Mouse (Mus musculus) cerebellum, adult 2 months (tissue): ENCODE measurements at regions not wholly inside any gene's neighbourhood (a gene's known extent, or its start where the extent isn't known, plus 50 kb on each side); places are given as distances from the start of the nearest gene placed in this dataset.

Experiments used
- DNase-seq, 2 experiments: peaks; one replicate each; pipeline ENCODE4 v3.0.0; 2021
- H3K27ac ChIP-seq: fragments of 200-500 bp; 2 replicates; pipeline ENCODE4 v1.5.1; 2012; ENCODE audit warnings: low read length, control low read depth, inconsistent platforms; ENCODE audit not compliant: insufficient read depth
- H3K27me3 ChIP-seq: fragments of 200-500 bp; 2 replicates; pipeline ENCODE4 v1.6.1; 2012; ENCODE audit warnings: inconsistent platforms, mild to moderate bottlenecking, low read length, moderate library complexity; ENCODE audit not compliant: control insufficient read depth, insufficient read depth
- H3K4me1 ChIP-seq: fragments of 200-500 bp; 2 replicates; pipeline ENCODE4 v1.6.1; 2011; ENCODE audit warnings: low read length; ENCODE audit not compliant: control insufficient read depth, insufficient read depth
- H3K4me3 ChIP-seq: fragments of 200-500 bp; replicated peaks from 2 replicates; pipeline ENCODE3; 2011; ENCODE audit warnings: mild to moderate bottlenecking, low read depth, low read length, control low read depth; ENCODE audit not compliant: insufficient read depth
- CTCF ChIP-seq: fragments of 200-500 bp; IDR thresholded peaks from 2 replicates; pipeline ENCODE4 v1.5.1; 2011; ENCODE audit warnings: low read depth, mild to moderate bottlenecking, control low read depth, low read length, moderate library complexity, borderline replicate concordance; ENCODE audit not compliant: insufficient read depth
- POLR2A ChIP-seq: fragments of 200-500 bp; IDR thresholded peaks from 2 replicates; pipeline ENCODE4 v1.6.1; 2011; ENCODE audit warnings: low read length, control low read depth, borderline replicate concordance; ENCODE audit not compliant: insufficient read depth
- WGBS: fragments of 180-500 bp; shearing (Covaris S2); methylation state at CpG from one replicate; pipeline ENCODE4 v1.1.7; 2018; 5-methylcytosine and 5-hydroxymethylcytosine counted together

GRCm38 (mm10) chr2:106318695-106319266 lies 315.4 kb upstream of the Dnajc24 start:
- H3K4me1 ChIP-seq = no peaks in the 10 kb centered on the region
- 72% methylated on average over 3 of the region's 3 CpGs for WGBS
- peak in 1 of 2 experiments; percentile 8 for DNase-seq

GRCm38 (mm10) chr2:106346781-106347180 lies 343.4 kb upstream of the Dnajc24 start:
- 84% methylated on average over 6 of the region's 6 CpGs for WGBS
- H3K4me3 ChIP-seq = no peak overlapping the region
- TF ChIP-seq POLR2A (no peak), CTCF (no peak)
- no peak for DNase-seq
- H3K4me1 ChIP-seq = no peaks in the 10 kb centered on the region
- H3K27me3 ChIP-seq = no peaks in the 10 kb centered on the region
- no peak overlapping the region for H3K27ac ChIP-seq

More at GRCm38 (mm10) chr2:106318695-106319266, 315.4 kb upstream of the Dnajc24 start:
- Histone ChIP-seq H3K27me3 (no peaks in the 10 kb centered on the region), H3K4me3 (no peak overlapping the region), H3K27ac (no peak overlapping the region)
- TF ChIP-seq CTCF = no peak
- no peak for TF ChIP-seq POLR2A

- no peaks in the 10 kb centered on the region for H3K4me1 ChIP-seq
- TF ChIP-seq POLR2A (no peak), CTCF (no peak)
- H3K4me3 ChIP-seq = no peak overlapping the region
- 90% methylated on average over 7 of the region's 7 CpGs for WGBS
- H3K27ac ChIP-seq = no peak overlapping the region
- no peaks in the 10 kb centered on the region for H3K27me3 ChIP-seq
- DNase-seq = no peak
These were observed 343.9 kb upstream of the Dnajc24 start for GRCm38 (mm10) chr2:106347249-106347648.

- H3K27ac ChIP-seq = no peak overlapping the region
- no peak for TF ChIP-seq POLR2A
- TF ChIP-seq CTCF = no peak
- WGBS = 88% methylated on average over 3 of the region's 3 CpGs
- H3K27me3 ChIP-seq = no peaks in the 10 kb centered on the region
- H3K4me1 ChIP-seq = no peaks in the 10 kb centered on the region
- DNase-seq = no peak
- H3K4me3 ChIP-seq = no peak overlapping the region
These were observed 337.5 kb upstream of the Mpped2 start for GRCm38 (mm10) chr2:106355565-106355964.

- Histone ChIP-seq H3K27me3 (no peaks in the 10 kb centered on the region), H3K4me1 (no peaks in the 10 kb centered on the region), H3K4me3 (no peak overlapping the region), H3K27ac (no peak overlapping the region)
- WGBS = 43% methylated on average over 5 of the region's 5 CpGs
- peak; percentile 67 to 68 for DNase-seq
- TF ChIP-seq POLR2A (no peak), CTCF (peak; percentile 88)
These were observed 337.0 kb upstream of the Mpped2 start for GRCm38 (mm10) chr2:106355984-106356547.

- H3K27me3 ChIP-seq = no peaks in the 10 kb centered on the region
- WGBS = 75% methylated on average over 5 of the region's 5 CpGs
- no peak overlapping the region for H3K27ac ChIP-seq
- no peak for DNase-seq
- no peak overlapping the region for H3K4me3 ChIP-seq
- TF ChIP-seq CTCF = no peak
- TF ChIP-seq POLR2A = no peak
- no peaks in the 10 kb centered on the region for H3K4me1 ChIP-seq
These were observed 324.4 kb upstream of the Mpped2 start for GRCm38 (mm10) chr2:106368641-106369040.

- peak; percentile 50 to 70 for DNase-seq
- 27% methylated on average over 14 of the region's 14 CpGs for WGBS
- Histone ChIP-seq H3K4me3 (no peak overlapping the region), H3K4me1 (peaks cover 12% of the 10 kb centered on the region), H3K27me3 (no peaks in the 10 kb centered on the region), H3K27ac (0 out of 2 replicates have a peak overlapping the region, but pooled peaks have one; percentile 3)
- TF ChIP-seq CTCF = no peak
- no peak for TF ChIP-seq POLR2A
These were observed 309.4 kb upstream of the Mpped2 start for GRCm38 (mm10) chr2:106383415-106384285.

GRCm38 (mm10) chr2:106384286-106384595 lies 308.8 kb upstream of the Mpped2 start:
- TF ChIP-seq CTCF (no peak), POLR2A (no peak)
- Histone ChIP-seq H3K27me3 (no peaks in the 10 kb centered on the region), H3K4me1 (peaks cover 12% of the 10 kb centered on the region), H3K27ac (0 out of 2 replicates have a peak overlapping the region, but pooled peaks have one; percentile 3), H3K4me3 (no peak overlapping the region)
- WGBS = 22% methylated on average over 5 of the region's 5 CpGs
- peak in 1 of 2 experiments; percentile 67 for DNase-seq
